Mouse (Mus musculus): ENCODE results near the gene Zbtb7b.

Gene Zbtb7b

GRCm38 (mm10) chr3:89390699-89391662, 3.6 kb downstream of the Zbtb7b start:
- DNase-seq (ENCODE audit: extremely low spot score, low spot score), result no peak

GRCm38 (mm10) chr3:89390111-89390515, 4.5 kb downstream of the Zbtb7b start:
- DNase-seq (ENCODE audit: extremely low spot score, low spot score), result no peak

- no peak for DNase-seq (ENCODE audit: extremely low spot score, low spot score)
Observed at GRCm38 (mm10) chr3:89388901-89389740, 5.5 kb downstream of the Zbtb7b start.

GRCm38 (mm10) chr3:89388134-89388881, 6.3 kb downstream of the Zbtb7b start:
- DNase-seq (ENCODE audit: extremely low spot score, low spot score), result no peak

GRCm38 (mm10) chr3:89387632-89388031, 6.9 kb downstream of the Zbtb7b start:
- no peak for DNase-seq (ENCODE audit: extremely low spot score, low spot score)

GRCm38 (mm10) chr3:89386438-89387420, 7.8 kb downstream of the Zbtb7b start:
- no peak for DNase-seq (ENCODE audit: extremely low spot score, low spot score)

- no peak for DNase-seq (ENCODE audit: extremely low spot score, low spot score)
Observed at GRCm38 (mm10) chr3:89385451-89385850, 9.1 kb downstream of the Zbtb7b start.

- no peak for DNase-seq (ENCODE audit: extremely low spot score, low spot score)
Observed at GRCm38 (mm10) chr3:89384331-89385076, 10.1 kb downstream of the Zbtb7b start.

GRCm38 (mm10) chr3:89383651-89384255, 10.8 kb downstream of the Zbtb7b start:
- DNase-seq (ENCODE audit: extremely low spot score, low spot score), result no peak

GRCm38 (mm10) chr3:89382950-89383349, 11.6 kb downstream of the Zbtb7b start:
- no peak for DNase-seq (ENCODE audit: extremely low spot score, low spot score)

- DNase-seq (ENCODE audit: extremely low spot score, low spot score), result no peak
Observed at GRCm38 (mm10) chr3:89382033-89382882, 12.3 kb downstream of the Zbtb7b start.

- no peak for DNase-seq (ENCODE audit: extremely low spot score, low spot score)
Observed at GRCm38 (mm10) chr3:89381233-89381632, 13.3 kb downstream of the Zbtb7b start.

GRCm38 (mm10) chr3:89380711-89381110, 13.9 kb downstream of the Zbtb7b start:
- no peak for DNase-seq (ENCODE audit: extremely low spot score, low spot score)

- no peak for DNase-seq (ENCODE audit: extremely low spot score, low spot score)
Observed at GRCm38 (mm10) chr3:89380291-89380690, 14.3 kb downstream of the Zbtb7b start.

- no peak for DNase-seq (ENCODE audit: extremely low spot score, low spot score)
Observed at GRCm38 (mm10) chr3:89379388-89380131, 15.0 kb downstream of the Zbtb7b start.

- DNase-seq (ENCODE audit: extremely low spot score, low spot score), result peak; percentile 92
Observed at GRCm38 (mm10) chr3:89378394-89379067, 16.0 kb downstream of the Zbtb7b start.

GRCm38 (mm10) chr3:89377831-89378230, 16.7 kb downstream of the Zbtb7b start:
- DNase-seq (ENCODE audit: extremely low spot score, low spot score), result no peak

Data from neural tube, embryonic 10.5 days (tissue).